Mouse (Mus musculus): Measurements from ENCODE around the gene Shq1.

The Shq1 gene

GRCm38 (mm10) chr6:100670880-100671344 lies at the start of gene Shq1:
TSS of gene Shq1 (minus strand) at chr6:100671157.
- peak; percentile 77 for DNase-seq (ENCODE audit: low read depth, low spot score)

GRCm38 (mm10) chr6:100720098-100720501 lies 49.1 kb upstream of the Shq1 start:
- no peak for DNase-seq (ENCODE audit: low read depth, low spot score)

- no peak for DNase-seq (ENCODE audit: low read depth, low spot score)
Observed at GRCm38 (mm10) chr6:100716817-100717216, 45.9 kb upstream of the Shq1 start.

- no peak for DNase-seq (ENCODE audit: low read depth, low spot score)
Observed at GRCm38 (mm10) chr6:100716152-100716551, 45.2 kb upstream of the Shq1 start.

- DNase-seq (ENCODE audit: low read depth, low spot score) = no peak
Observed at GRCm38 (mm10) chr6:100715296-100715828, 44.4 kb upstream of the Shq1 start.

- no peak for DNase-seq (ENCODE audit: low read depth, low spot score)
Observed at GRCm38 (mm10) chr6:100710866-100711265, 39.9 kb upstream of the Shq1 start.

- DNase-seq (ENCODE audit: low read depth, low spot score) = no peak
Observed at GRCm38 (mm10) chr6:100710170-100710569, 39.2 kb upstream of the Shq1 start.

GRCm38 (mm10) chr6:100709483-100709882 lies 38.5 kb upstream of the Shq1 start:
- no peak for DNase-seq (ENCODE audit: low read depth, low spot score)

- no peak for DNase-seq (ENCODE audit: low read depth, low spot score)
Observed at GRCm38 (mm10) chr6:100708996-100709395, 38.0 kb upstream of the Shq1 start.

GRCm38 (mm10) chr6:100708248-100708647 lies 37.3 kb upstream of the Shq1 start:
- no peak for DNase-seq (ENCODE audit: low read depth, low spot score)

- no peak for DNase-seq (ENCODE audit: low read depth, low spot score)
Observed at GRCm38 (mm10) chr6:100707557-100707956, 36.6 kb upstream of the Shq1 start.

- no peak for DNase-seq (ENCODE audit: low read depth, low spot score)
Observed at GRCm38 (mm10) chr6:100706861-100707260, 35.9 kb upstream of the Shq1 start.

GRCm38 (mm10) chr6:100705366-100705811 lies 34.4 kb upstream of the Shq1 start:
- DNase-seq (ENCODE audit: low read depth, low spot score) = no peak

GRCm38 (mm10) chr6:100704574-100705365 lies 33.8 kb upstream of the Shq1 start, which contains the start of gene Gxylt2:
TSS of gene Gxylt2 (plus strand) at chr6:100704734.
- no peak for DNase-seq (ENCODE audit: low read depth, low spot score)

- DNase-seq (ENCODE audit: low read depth, low spot score) = no peak
Observed at GRCm38 (mm10) chr6:100704197-100704573, 33.2 kb upstream of the Shq1 start.

- DNase-seq (ENCODE audit: low read depth, low spot score) = peak; percentile 46
Observed at GRCm38 (mm10) chr6:100700774-100701173, 29.8 kb upstream of the Shq1 start.

GRCm38 (mm10) chr6:100699986-100700385 lies 29.0 kb upstream of the Shq1 start:
- DNase-seq (ENCODE audit: low read depth, low spot score) = no peak

- no peak for DNase-seq (ENCODE audit: low read depth, low spot score)
Observed at GRCm38 (mm10) chr6:100686341-100686740, 15.4 kb upstream of the Shq1 start.

- no peak for DNase-seq (ENCODE audit: low read depth, low spot score)
Observed at GRCm38 (mm10) chr6:100678636-100679035, 7.7 kb upstream of the Shq1 start.

GRCm38 (mm10) chr6:100676461-100676860 lies 5.5 kb upstream of the Shq1 start:
- no peak for DNase-seq (ENCODE audit: low read depth, low spot score)

- DNase-seq (ENCODE audit: low read depth, low spot score) = no peak
Observed at GRCm38 (mm10) chr6:100674974-100675373, 4.0 kb upstream of the Shq1 start.

- no peak for DNase-seq (ENCODE audit: low read depth, low spot score)
Observed at GRCm38 (mm10) chr6:100671401-100671800, 444 bp upstream of the Shq1 start.

- DNase-seq (ENCODE audit: low read depth, low spot score) = no peak
Observed at GRCm38 (mm10) chr6:100670370-100670841, 551 bp downstream of the Shq1 start.
